Mouse (Mus musculus) liver, embryonic 15.5 days (tissue): Measurements from ENCODE around the gene Rnf144a. TPM values are rescaled to one million over a fixed set of nuclear protein-coding genes. Genes with fewer than 3 reads are reported as not detected.
A peak's percentile ranks its signal among the peaks of the same experiment; 100 is the strongest.

ENCODE experiments used
- ATAC-seq: fragments of 200-750 bp; cut with Nextera tagmentation; 2 replicates; pipeline ENCODE4 v1.8.0; 2017; ENCODE audit warnings: moderate number of reproducible peaks, mild to moderate bottlenecking, moderate library complexity; ENCODE audit not compliant: insufficient read depth
- H3K27ac ChIP-seq: fragments of 300-500 bp; sonication (generic); replicated peaks from 2 replicates; pipeline ENCODE4 v1.5.1; 2015; ENCODE audit warnings: mild to moderate bottlenecking, inconsistent platforms
- H3K27me3 ChIP-seq: fragments of 300-500 bp; sonication (generic); 2 replicates; pipeline ENCODE4 v1.6.1; 2015; ENCODE audit warnings: mild to moderate bottlenecking, inconsistent platforms
- H3K36me3 ChIP-seq: fragments of 300-500 bp; sonication (generic); replicated peaks from 2 replicates; pipeline ENCODE4 v1.6.1; 2015; ENCODE audit warnings: moderate library complexity, mild to moderate bottlenecking, inconsistent platforms
- H3K4me1 ChIP-seq: fragments of 300-500 bp; sonication (generic); replicated peaks from 2 replicates; pipeline ENCODE4 v1.6.1; 2015; ENCODE audit warnings: inconsistent platforms
- H3K4me2 ChIP-seq: fragments of 300-500 bp; sonication (generic); 2 replicates; pipeline ENCODE4 v1.6.1; 2015; ENCODE audit warnings: moderate library complexity, mild to moderate bottlenecking, inconsistent platforms
- H3K4me3 ChIP-seq: fragments of 300-500 bp; sonication (generic); replicated peaks from 2 replicates; pipeline ENCODE4 v1.5.1; 2015; ENCODE audit warnings: mild to moderate bottlenecking, inconsistent platforms
- H3K9ac ChIP-seq: fragments of 300-500 bp; sonication (generic); 2 replicates; pipeline ENCODE4 v1.6.1; 2015; ENCODE audit warnings: moderate library complexity, mild to moderate bottlenecking, inconsistent platforms
- H3K9me3 ChIP-seq: fragments of 300-500 bp; sonication (generic); replicated peaks from 2 replicates; pipeline ENCODE4 v1.6.1; 2016; ENCODE audit warnings: inconsistent platforms
- WGBS: fragments of 180-500 bp; shearing (Covaris S2); methylation state at CpG from one replicate; pipeline ENCODE4 v1.1.7; 2015; ENCODE audit warnings: mixed read lengths; ENCODE audit not compliant: insufficient replicate concordance; 5-methylcytosine and 5-hydroxymethylcytosine counted together
- polyA plus RNA-seq: library from polyadenylated mRNA; unstranded; fragments of >200 nt; fragmentation: Nextera tagmentation; extraction: Ambion mirVana; gene quantifications from 2 replicates; pipeline ENCODE4 v1.2.1, GENCODE M21; 2015

Rnf144a gene
- polyA plus RNA-seq, 1 experiment from 2014 or later: 3.6 TPM

DNA sequence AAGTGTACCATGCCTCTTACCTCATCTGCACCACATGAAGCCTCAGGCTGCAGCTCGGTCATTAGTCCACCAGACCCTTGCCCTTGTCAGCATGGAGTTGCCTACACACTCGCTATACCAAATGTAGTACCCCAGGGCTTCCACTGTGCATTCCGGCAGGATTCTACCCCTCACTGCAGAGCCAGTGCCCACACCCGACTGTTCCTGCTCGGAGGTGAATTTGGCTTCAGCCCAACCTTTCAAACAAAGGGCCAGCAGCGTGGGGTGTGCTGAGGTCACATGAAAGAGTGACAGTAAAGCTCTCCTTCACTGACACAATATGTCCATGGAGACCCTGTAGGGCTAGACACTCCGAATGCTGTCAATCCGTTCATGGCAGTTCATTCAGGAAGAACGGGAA, 6.3 kb downstream of the Rnf144a start:
- Histone ChIP-seq H3K27me3 (peaks cover 14% of the 10 kb centered on the region), H3K9ac (no peak overlapping the region), H3K4me2 (no peak overlapping the region), H3K27ac (no peak overlapping the region), H3K36me3 (no peaks in the 10 kb centered on the region), H3K4me1 (peaks cover 14% of the 10 kb centered on the region), H3K4me3 (no peak overlapping the region), H3K9me3 (no peaks in the 10 kb centered on the region)
- 59% methylated on average over 9 of the region's 9 CpGs for WGBS
- no peak for ATAC-seq

DNA sequence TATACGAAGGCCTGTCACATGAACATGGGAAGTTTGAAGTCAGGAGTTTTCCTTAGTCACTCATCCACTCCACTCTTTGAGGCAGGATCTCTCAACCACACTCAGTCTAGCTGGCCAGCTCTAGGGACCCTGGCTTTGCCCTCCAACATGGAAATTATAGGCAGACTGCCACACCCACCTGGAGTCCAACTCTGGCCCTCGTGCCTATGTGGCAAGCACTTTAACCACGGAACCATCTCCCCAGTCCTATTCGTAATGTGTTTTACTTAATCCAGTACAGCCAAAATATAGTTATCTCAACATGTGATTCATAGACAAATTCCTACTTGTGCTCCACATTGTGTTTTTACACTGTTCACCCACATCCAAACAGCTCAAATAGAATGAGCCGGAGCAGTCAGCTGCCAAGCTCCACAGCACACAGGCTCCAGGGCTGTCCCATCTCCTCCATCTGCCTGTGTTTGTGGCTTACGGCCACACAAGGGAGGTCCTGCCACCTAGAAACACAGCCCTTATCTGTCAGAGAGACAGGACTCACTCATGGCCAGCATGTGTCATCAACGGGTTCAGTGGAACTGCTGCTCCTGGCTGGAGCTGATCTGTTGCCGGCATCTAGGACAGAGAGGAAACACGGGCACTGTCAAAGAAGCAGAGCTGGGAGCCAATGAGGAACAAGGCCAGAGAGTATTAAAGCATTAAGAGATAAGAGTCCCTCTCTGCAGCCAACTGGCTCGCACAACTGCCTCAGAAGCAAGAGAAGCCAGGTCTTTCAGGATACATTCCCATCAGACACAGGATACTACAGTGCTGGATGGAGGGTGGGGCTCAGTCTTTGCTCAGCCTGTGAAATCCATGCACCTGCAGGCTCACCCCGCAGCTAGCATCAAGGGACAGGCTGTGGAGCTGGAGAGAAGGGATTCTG, 10.0 kb downstream of the Rnf144a start:
- ATAC-seq: no peak

DNA sequence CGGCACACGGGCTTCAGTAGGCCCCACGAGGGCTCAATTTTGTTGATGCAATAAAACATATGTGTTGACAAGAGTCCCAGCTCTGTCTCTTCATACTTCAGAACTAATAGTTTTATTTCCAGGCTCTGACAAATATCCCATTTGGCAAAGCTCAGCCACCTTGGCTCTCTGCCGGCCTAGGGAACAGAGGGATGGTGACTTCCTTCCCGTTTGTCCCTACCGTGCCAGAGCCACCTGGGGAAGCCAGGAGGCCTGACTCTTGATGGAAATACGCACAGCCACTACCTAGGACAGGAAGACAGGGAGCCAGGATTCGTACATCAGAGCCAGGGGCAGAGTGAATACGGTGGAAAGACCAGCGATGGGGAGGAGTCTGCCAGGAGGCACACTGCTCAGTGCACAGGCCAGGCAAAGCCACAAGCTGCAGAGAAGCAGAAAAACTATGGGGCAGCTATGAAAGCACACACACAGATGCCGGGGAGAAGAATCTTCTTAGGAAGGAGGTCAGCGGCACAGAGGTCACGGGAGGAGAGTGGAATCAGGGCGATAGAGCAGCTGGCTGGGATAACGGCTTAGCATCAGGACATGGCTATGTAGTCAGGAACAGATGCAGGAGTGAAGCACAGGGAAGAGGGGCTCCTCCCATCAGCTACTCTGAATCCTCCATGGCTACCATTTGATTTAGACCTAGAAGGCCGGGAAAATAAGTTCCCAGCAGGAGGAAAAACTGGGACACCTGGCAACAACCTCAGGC, 11.5 kb downstream of the Rnf144a start:
- no peak overlapping the region for H3K9ac ChIP-seq
- H3K27me3 ChIP-seq: no peaks in the 10 kb centered on the region
- H3K9me3 ChIP-seq: no peaks in the 10 kb centered on the region
- no peaks in the 10 kb centered on the region for H3K36me3 ChIP-seq
- WGBS: 64% methylated on average over 16 of the region's 16 CpGs
- no peak overlapping the region for H3K27ac ChIP-seq
- H3K4me2 ChIP-seq: no peak overlapping the region
- peaks cover 14% of the 10 kb centered on the region for H3K4me1 ChIP-seq
- no peak overlapping the region for H3K4me3 ChIP-seq
- ATAC-seq: no peak

More for the DNA sequence above, 10.0 kb downstream of the Rnf144a start:
- Histone ChIP-seq H3K4me3 (no peak overlapping the region), H3K36me3 (no peaks in the 10 kb centered on the region), H3K27ac (no peak overlapping the region), H3K9me3 (no peaks in the 10 kb centered on the region), H3K27me3 (no peaks in the 10 kb centered on the region), H3K9ac (no peak overlapping the region), H3K4me1 (peaks cover 14% of the 10 kb centered on the region), H3K4me2 (no peak overlapping the region)
- WGBS: 30% methylated on average over 11 of the region's 11 CpGs

DNA sequence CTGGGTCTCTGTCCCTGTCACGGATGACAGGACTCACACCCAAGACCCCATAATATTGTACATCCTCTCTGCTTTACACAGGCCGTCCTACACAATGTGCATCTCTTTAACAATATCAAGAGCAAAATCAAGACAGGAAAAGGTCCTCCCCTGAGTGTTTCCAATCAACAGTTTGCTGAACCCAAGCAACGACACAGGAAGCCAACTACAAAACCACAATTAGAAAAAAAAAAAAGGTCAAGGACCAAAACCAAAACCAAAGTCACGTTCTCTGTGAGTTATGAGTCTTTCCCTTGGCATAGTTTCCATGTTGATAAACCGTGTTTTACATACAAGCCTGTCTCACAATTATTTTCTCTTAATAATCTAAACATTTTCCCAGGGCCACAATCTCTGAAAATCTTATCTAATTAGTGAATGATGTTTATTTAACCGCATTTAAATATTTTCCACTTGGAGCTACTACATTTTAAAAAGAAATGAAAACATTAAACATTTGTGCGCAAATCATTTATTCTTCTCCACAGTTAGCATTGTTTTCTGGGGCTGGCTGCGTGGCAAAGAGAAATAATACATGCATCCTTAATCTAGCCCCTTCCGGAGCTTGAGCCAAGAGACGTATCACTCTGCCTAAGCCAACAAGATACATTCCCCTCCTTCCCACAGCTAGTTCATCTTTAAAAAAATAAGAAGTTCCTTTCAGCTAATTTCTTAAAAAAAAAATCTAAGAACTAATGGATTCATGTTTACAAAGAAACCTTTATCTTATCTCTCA, 13.2 kb downstream of the Rnf144a start:
- Histone ChIP-seq H3K9ac (no peak overlapping the region), H3K27ac (0 out of 2 replicates have a peak overlapping the region, but pooled peaks have one; percentile 26), H3K4me3 (no peak overlapping the region), H3K27me3 (no peaks in the 10 kb centered on the region), H3K9me3 (no peaks in the 10 kb centered on the region), H3K4me2 (no peak overlapping the region), H3K4me1 (peaks cover 14% of the 10 kb centered on the region), H3K36me3 (no peaks in the 10 kb centered on the region)
- ATAC-seq: no peak
- 33% methylated on average over 10 of the region's 10 CpGs for WGBS

DNA sequence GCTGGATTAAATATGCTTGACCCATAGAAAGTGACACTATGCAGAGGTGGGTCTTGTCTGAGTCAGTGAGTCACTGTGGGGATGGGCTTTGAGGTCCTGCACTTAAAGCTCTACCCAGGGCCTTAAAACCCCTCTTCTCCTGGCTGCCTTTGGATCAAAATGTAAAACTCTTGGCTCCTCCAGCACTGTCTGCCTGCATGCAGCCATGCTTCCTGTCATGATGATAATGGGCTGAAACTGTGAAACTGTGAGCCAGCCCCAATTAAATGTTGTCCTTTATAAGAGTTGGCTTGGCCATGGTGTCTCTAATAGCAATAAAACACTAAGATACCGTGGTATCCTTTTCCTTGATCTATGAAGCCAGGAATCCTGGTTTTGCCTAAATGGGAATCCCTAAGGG, 13.8 kb downstream of the Rnf144a start:
- 44% methylated on average over 1 of the region's 1 CpGs for WGBS
- no peak overlapping the region for H3K4me2 ChIP-seq

DNA sequence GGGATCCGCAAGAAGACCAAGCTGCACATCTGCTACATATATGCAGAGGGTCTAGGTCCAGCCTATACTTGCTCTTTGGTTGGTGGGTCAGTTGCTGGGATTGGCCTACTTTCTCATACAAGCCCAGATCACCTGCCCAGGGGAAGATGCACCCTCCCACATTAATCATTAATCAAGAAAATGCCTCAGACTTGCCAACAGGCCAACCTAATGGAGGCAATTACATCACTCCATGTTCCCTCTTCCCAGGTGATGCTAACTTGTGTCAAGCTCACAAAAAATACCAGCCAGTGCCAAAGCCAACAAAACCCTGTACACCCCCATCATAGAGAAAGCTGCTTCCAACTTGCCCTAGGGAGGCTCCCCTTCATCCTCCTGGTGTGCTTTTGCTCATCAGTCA, 14.3 kb downstream of the Rnf144a start:
- Histone ChIP-seq H3K4me2 (no peak overlapping the region), H3K4me1 (peaks cover 12% of the 10 kb centered on the region), H3K36me3 (no peaks in the 10 kb centered on the region), H3K4me3 (no peak overlapping the region), H3K9me3 (no peaks in the 10 kb centered on the region), H3K9ac (no peak overlapping the region), H3K27ac (no peak overlapping the region), H3K27me3 (no peaks in the 10 kb centered on the region)
- WGBS: 79% methylated on average over 1 of the region's 1 CpGs
- ATAC-seq: no peak

More for the DNA sequence above, 13.8 kb downstream of the Rnf144a start:
- Histone ChIP-seq H3K27ac (0 out of 2 replicates have a peak overlapping the region, but pooled peaks have one; percentile 26), H3K9ac (no peak overlapping the region), H3K27me3 (no peaks in the 10 kb centered on the region), H3K36me3 (no peaks in the 10 kb centered on the region), H3K4me3 (no peak overlapping the region), H3K4me1 (peaks cover 14% of the 10 kb centered on the region), H3K9me3 (no peaks in the 10 kb centered on the region)
- no peak for ATAC-seq

DNA sequence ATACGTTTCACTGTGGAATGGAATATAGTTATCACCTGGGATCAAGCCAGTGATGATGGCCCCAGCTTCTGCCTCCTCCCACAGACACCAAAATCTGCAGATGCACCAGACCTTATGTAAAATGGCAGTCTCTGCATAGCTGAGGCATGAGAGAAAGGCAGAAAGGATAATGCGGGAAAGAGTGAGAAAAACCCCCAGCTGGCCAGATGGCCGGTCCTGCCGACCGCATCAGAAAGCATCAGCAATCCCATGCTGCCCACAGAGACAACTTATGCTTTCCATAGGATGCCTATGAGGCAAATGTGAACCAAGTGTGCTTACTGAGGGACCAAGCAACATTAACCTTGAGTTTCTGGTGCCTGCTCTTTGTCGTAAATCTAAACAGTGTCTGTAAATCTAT, 15.7 kb downstream of the Rnf144a start:
- Histone ChIP-seq H3K27ac (no peak overlapping the region), H3K9me3 (no peaks in the 10 kb centered on the region)

DNA sequence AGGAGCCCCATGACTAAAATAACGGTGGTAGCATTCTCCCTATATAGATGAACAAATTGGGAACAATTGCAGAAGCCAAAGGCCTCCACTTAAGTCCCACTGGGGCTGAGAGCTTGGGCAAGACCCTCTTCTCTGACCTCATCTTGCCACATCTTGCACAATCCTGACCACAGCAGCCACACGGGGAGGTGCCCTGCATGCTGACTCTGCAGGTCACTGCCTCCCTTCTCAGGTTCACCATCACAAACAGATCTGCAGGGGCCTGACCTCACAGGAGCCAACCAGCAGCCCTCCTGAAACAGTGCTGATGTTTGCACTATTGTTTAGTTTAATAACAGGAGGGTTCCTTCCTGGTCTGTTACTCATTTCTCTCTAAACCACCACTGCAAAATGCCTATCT, 16.5 kb downstream of the Rnf144a start:
- 8% methylated on average over 2 of the region's 2 CpGs for WGBS

More for the DNA sequence above, 15.7 kb downstream of the Rnf144a start:
- no peaks in the 10 kb centered on the region; the same call in 1 of the 2 replicates for H3K4me1 ChIP-seq
- no peak for ATAC-seq
- H3K36me3 ChIP-seq: no peaks in the 10 kb centered on the region
- no peaks in the 10 kb centered on the region for H3K27me3 ChIP-seq
- no peak overlapping the region for H3K4me3 ChIP-seq
- no peak overlapping the region for H3K4me2 ChIP-seq
- H3K9ac ChIP-seq: no peak overlapping the region
- 71% methylated on average over 6 of the region's 6 CpGs for WGBS

DNA sequence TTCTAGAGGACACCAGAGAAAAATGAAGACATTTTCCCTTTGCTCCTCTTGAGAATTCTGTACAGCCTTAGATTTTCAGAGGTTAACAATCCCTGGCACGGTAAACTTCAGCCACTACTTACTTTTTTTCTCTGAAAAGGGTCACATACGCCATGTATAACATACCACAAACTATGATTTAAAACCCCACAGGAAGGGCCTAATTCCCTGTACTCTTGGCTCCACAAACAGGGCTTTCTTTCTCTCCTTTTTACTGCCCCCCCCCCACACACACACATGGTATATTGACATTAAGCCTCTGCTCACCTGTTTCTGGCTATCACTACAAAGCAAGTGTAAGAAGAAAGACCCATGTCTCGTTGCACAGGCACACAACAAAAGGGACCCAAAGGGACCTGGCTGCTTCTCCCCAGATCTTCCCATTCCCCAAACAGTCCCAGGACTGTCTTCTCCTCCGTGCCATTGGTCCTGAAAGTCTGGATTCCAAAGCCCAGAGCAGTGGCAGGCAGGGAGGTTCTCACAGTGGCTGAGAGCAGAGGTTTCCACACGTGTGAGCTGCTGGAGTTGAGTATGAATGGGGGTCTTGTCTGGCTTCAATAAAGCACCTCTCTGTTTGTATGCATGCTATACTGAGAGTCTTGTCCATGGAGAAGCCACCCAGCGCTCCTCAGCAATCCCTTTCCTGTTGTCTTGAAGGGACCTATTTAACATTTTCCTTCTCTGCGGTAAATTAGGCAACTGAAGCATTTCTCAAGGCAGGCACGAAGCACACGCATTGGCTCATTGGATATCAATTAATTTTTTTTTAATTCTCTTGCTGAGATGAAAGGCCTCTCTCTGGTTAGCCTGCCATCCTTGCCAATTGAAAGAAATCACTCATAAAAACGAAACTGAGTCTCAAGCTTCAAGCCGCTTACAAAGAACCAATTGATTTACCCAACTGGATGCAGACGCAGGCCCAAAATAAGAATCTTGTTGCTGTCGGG, 20.3 kb downstream of the Rnf144a start:
- WGBS: 62% methylated on average over 13 of the region's 13 CpGs

More for the DNA sequence above, 16.5 kb downstream of the Rnf144a start:
- Histone ChIP-seq H3K27ac (no peak overlapping the region), H3K4me3 (no peak overlapping the region), H3K36me3 (no peaks in the 10 kb centered on the region), H3K9me3 (no peaks in the 10 kb centered on the region), H3K4me1 (no peaks in the 10 kb centered on the region; the same call in 1 of the 2 replicates), H3K27me3 (no peaks in the 10 kb centered on the region), H3K9ac (no peak overlapping the region), H3K4me2 (no peak overlapping the region)
- no peak; the same call in 1 of the 2 replicates for ATAC-seq

DNA sequence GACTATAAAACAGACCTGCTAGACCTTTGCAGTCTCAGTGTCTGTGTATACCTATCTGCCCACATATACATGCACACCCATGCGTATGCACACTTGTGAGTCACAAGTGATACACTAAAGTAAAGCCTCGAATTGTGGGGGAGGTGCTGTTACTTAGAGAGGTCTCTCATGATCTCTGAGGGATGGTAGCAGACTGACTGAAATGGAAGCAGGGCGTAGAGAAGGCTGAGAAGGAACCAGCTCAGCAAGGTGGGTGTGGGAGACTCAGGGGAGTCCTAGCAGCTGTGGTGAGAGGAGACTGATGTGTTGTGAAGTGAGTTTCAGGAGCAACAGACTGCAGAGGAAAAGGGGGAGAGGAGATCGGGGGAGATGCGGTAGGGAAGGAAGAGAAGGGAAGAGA, 21.8 kb downstream of the Rnf144a start:
- Histone ChIP-seq H3K36me3 (no peaks in the 10 kb centered on the region), H3K27me3 (no peaks in the 10 kb centered on the region), H3K4me2 (no peak overlapping the region), H3K4me3 (no peak overlapping the region), H3K9ac (no peak overlapping the region), H3K4me1 (no peaks in the 10 kb centered on the region), H3K9me3 (no peaks in the 10 kb centered on the region), H3K27ac (no peak overlapping the region)
- no peak for ATAC-seq
- WGBS: 55% methylated on average over 5 of the region's 5 CpGs

More for the DNA sequence above, 20.3 kb downstream of the Rnf144a start:
- Histone ChIP-seq H3K4me1 (no peaks in the 10 kb centered on the region), H3K27me3 (no peaks in the 10 kb centered on the region), H3K9ac (no peak overlapping the region), H3K4me2 (no peak overlapping the region), H3K4me3 (no peak overlapping the region), H3K9me3 (no peaks in the 10 kb centered on the region), H3K27ac (no peak overlapping the region), H3K36me3 (no peaks in the 10 kb centered on the region)
- ATAC-seq: no peak
